Mouse (Mus musculus): ENCODE measurements at regions not wholly inside any gene's neighbourhood (a gene's known extent, or its start where the extent isn't known, plus 50 kb on each side); places are given as distances from the start of the nearest gene placed in this dataset.

DNA sequence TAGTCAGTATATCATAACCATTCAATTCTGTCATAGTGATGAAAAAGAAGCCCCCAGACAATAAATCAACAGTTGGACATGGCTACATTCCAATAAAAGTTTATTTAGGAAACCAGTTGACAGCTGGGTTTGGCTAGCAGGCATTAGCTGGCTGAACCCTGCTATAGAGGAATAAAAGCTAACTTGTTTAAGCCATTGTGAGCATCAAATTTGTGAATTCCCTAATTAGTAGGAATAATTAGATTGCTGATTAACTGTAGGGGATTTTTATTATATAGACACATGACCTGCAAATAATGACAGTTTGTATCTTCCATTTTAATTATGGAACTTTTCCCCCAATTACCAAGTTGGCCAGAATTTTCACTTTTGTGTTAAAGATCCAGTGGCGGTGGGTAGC is 659.8 kb downstream of the Rwdd3 start:
- no peak for DNase-seq (ENCODE audit: low spot score in 2 of 2)
- Histone ChIP-seq H3K4me3 (no peak overlapping the region), H3K27ac (no peak overlapping the region)
- TF ChIP-seq CTCF (conservative IDR thresholded peaks at IDR 0.05) = no peak

DNA sequence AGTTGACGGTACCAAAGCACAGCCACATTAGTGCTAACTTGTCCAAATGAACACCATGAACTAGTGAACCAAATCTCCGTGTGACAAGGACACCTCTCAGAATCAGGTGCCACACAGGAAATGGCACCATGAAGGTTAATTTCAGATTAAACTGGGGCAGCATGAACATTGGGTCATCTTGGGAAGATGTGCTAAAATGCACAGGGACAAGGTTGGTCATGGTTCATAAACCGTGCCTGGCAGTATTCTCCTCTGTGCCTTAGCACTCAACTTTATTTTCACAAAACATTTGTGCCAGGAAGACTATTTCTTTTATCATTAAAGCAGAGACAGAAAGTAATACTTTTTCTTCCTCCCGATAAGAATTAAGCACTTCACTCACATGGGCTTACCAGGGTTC is 672.6 kb downstream of the Rwdd3 start:
- no peak for TF ChIP-seq CTCF (conservative IDR thresholded peaks at IDR 0.05)
- Histone ChIP-seq H3K4me3 (no peak overlapping the region), H3K27ac (no peak overlapping the region)
- DNase-seq (ENCODE audit: low spot score in 2 of 2) = no peak

DNA sequence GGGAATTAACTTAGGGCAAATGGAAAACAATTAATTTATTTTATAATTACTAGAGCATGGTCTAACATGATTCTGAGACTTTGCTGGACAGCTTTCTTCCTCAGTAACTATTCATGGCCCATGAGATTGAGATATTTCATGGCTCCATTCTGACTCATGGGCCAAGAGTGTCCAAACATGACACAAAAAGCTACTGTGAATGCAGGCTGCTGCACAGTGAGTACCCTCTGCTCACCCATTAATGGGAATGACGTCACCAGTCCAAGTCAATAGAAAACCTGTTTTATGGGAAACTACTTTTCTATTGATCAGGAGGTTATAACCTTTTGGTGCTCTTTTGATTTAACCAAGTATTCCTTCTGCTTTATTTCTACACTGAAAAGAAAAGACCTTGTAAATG is 693.6 kb downstream of the Rwdd3 start:
- Histone ChIP-seq H3K27ac (no peak overlapping the region), H3K4me3 (no peak overlapping the region)
- no peak for TF ChIP-seq CTCF (conservative IDR thresholded peaks at IDR 0.05)
- DNase-seq (ENCODE audit: low spot score in 2 of 2) = no peak

DNA sequence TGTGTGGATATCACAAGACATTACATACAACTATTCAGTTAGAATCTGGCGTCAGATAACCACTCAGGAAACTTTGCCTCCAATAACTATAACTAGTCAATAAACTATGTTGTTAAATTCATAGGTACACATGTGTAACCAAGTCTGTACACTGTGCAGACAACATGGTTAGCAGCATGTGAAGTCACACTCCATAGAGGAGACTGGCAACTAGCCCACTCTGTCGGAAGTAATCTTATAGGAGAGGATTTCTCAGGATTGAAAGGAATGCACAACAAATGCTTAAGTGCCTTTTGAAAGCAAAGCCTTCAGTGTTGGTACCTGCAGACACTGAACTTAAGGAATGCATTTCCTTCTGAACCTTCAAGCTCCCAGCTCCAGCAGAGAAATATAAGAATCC is 693.0 kb upstream of the Ptbp2 start:
- DNase-seq (ENCODE audit: low spot score in 2 of 2) = no peak
- TF ChIP-seq CTCF (conservative IDR thresholded peaks at IDR 0.05) = no peak
- H3K27ac ChIP-seq = no peak overlapping the region
- no peak overlapping the region for H3K4me3 ChIP-seq

DNA sequence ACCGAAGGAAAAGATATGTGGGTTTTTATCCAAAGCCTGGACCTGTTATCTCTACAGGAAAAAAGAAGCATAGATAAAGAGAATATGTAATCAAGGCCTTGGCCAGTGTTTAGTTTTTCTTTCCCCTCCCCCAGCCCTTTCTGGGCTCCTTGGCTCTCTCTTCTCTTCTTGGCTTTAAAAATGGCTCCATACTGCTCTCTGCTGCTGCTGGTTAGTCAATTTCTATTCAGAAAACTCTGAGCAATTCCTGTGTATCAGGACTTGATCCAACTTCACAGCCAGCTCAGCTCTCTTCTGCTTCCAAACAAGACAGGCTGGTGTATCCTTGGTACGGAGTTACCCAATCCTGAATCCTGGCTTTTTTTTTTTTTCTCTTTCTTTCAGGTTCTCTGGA is 689.4 kb upstream of the Ptbp2 start:
- peak; percentile 52 to 74 for DNase-seq (ENCODE audit: low spot score in 2 of 2)
- peak; percentile 69 for TF ChIP-seq CTCF (conservative IDR thresholded peaks at IDR 0.05)
- H3K27ac ChIP-seq = peak overlapping the region; percentile 51; the same call in 1 of the 2 replicates
- no peak overlapping the region for H3K4me3 ChIP-seq

DNA sequence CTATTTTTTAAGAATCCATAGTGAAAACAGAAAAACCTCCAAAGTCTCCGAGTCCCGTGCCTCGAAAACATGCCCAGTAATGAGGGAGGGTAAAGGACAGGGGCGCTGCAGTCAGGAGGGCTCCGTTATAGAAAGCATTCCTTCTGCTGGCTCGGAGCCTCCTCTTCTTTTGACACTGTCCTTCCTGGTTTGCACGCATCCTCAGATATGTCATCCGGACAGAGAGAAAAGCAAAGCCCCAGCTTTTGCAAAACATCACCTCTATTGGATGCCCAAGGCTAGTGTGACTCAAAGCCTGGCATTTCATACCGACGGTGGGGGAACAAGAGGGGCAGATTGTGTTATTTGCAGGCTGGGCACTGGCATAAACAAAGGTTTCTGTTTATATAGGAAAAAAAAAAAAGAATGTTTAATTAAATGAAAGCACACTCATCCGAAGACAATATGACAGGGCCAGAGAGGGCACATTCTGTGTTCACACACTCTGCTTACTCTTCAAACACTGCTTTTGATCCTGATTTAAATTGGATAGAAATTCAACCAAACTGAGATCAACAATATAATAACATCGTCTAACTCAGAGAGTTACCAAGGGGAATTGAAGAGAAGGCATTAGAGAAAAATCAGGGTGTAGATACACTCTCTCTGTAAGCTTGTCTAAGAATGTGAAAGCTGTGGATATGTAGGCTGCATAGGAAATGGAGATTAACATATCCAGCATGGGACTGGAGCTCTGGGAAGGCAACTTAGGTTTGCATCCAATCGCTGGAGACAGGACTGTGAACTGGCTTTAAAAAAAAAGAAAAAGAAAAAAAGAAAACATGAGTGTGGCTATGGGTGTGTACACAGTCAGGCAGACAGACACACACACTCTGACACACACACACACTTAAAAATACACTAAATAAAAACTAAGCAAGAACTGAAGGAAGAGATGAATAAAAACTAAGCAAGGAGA is 688.7 kb upstream of the Ptbp2 start:
- no peak for TF ChIP-seq CTCF (conservative IDR thresholded peaks at IDR 0.05)
- Histone ChIP-seq H3K4me3 (no peak overlapping the region), H3K27ac (peak overlapping the region; percentile 51; the same call in 1 of the 2 replicates)
- DNase-seq (ENCODE audit: low spot score in 2 of 2) = no peak

DNA sequence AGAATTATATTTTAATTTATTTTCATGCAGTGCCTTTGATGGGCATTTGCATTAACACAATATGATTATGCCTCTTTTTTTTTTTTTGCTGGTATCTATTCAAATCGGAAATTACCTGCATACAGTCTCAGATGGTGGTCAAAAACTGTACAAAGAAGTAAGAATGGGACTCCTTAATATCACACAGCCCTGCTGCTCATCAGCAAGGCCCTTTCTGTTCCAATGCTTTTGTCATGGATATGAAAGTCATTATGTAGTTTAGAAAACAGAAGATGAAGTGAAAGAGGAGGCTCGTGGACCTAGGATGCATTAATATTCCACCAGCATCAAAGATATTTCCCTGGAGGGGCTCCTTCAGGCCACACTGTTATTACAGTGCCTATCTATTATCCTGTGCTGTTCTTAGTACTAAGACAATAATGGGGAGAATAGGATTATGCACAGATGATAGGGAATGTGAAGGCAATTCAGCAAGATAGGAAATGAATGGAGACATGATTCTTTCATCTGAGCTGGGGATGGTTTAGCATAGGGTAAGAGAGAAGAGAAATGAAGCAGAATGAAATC is 687.7 kb upstream of the Ptbp2 start:
- Histone ChIP-seq H3K4me3 (no peak overlapping the region), H3K27ac (no peak overlapping the region)
- no peak for TF ChIP-seq CTCF (conservative IDR thresholded peaks at IDR 0.05)
- no peak for DNase-seq (ENCODE audit: low spot score in 2 of 2)

DNA sequence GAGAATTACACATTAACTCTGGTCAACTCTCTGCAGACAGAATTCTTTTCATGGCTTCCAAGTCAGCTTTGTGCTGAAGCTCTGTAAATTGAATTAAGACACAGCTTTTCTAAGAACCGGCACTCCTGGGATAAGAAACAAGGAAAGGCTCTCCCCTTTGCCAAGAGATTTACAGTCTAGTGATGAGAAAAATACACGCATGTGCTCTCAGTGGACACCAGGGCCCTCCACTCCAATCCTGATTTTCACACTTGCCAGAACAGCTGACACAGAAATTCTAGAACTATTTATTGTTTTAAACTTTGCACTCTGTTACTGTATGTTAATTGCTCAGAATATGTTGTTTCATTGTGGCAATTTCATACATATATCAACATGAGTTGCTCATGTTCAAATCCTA is 684.6 kb upstream of the Ptbp2 start:
- no peak overlapping the region for H3K27ac ChIP-seq
- no peak for TF ChIP-seq CTCF (conservative IDR thresholded peaks at IDR 0.05)
- no peak for DNase-seq (ENCODE audit: low spot score in 2 of 2)

DNA sequence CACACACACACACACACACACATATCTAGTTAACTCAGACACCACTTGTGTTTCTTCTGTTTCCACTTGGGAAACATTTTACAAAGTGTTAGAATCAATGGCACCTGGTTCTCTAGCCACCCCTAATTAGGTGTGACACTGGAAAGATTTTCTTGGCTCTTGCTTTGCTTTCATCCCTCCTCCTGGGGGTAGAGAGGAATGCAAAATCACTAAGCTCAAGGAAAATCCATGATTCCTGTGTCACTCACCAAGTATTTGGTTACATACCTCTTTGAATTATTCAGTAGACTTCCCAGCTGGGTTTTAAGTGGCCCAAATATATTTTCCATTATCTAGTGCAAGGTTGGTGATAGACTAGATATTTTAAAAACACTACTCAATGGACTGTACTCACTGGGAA is 676.5 kb upstream of the Ptbp2 start:
- Histone ChIP-seq H3K4me3 (no peak overlapping the region), H3K27ac (no peak overlapping the region)
- no peak for DNase-seq (ENCODE audit: low spot score in 2 of 2)
- no peak for TF ChIP-seq CTCF (conservative IDR thresholded peaks at IDR 0.05)

More for the DNA sequence above, 684.6 kb upstream of the Ptbp2 start:
- no peak overlapping the region for H3K4me3 ChIP-seq

DNA sequence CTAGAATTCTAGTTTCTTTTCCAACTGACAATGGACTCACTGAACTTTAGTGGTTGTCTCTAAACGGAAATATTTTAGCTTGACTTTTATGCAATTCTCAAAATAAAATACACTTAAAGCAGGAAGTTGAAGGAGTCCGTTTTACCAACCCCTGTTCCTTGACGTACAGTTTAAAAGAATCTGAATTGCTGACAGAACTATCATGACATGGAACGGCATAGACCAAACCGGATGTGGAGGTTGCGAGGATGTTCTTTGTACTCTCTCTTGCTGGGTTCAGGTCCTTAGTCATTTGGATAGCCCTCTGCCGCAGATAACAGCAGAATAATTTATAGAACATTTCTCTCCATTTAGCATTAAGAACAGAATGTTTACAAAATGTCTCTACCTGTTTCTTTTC is 673.6 kb upstream of the Ptbp2 start:
- TF ChIP-seq CTCF (conservative IDR thresholded peaks at IDR 0.05) = no peak
- Histone ChIP-seq H3K27ac (no peak overlapping the region), H3K4me3 (no peak overlapping the region)
- DNase-seq (ENCODE audit: low spot score in 2 of 2) = no peak

DNA sequence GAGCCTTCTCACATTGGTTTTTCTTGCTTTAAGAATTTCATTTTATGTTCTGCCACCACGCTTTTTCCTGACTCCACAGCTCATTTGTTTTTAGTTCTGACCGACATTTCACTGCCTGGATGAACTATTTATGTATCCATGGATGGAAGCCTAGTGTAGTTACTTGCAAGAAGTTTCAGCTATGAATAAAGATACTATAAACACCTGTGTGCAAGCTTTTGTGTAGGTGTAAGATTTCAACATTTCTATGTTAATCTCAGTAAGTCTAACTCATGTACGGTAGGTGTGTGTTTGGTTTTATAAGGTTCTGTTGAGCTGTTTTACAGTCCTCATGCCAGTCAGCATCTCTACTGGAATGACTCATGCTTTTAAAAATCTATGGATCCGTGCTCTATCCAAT is 656.9 kb upstream of the Ptbp2 start:
- no peak for TF ChIP-seq CTCF (conservative IDR thresholded peaks at IDR 0.05)
- no peak overlapping the region for H3K27ac ChIP-seq
- DNase-seq (ENCODE audit: low spot score in 2 of 2) = no peak
- no peak overlapping the region for H3K4me3 ChIP-seq

DNA sequence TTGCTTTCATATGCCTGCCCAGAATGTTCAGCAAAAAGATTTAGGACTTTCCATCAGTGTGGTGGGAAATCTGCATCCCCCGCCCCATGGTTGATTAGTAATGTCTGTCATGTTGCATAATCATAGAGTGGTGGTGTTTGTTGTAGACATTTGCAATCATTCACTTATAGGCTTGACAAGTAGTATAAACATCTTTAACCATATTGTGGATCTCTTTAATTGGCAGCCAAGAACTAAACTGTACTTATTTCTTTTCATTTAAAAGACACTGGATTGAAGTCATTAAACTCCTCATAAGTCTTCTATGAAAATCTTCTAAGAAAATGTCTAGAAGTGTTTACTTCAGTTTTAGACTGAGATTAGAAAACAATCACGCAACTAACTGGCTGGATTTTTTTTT is 646.0 kb upstream of the Ptbp2 start:
- H3K4me3 ChIP-seq = no peak overlapping the region
- no peak for TF ChIP-seq CTCF (conservative IDR thresholded peaks at IDR 0.05)
- DNase-seq (ENCODE audit: low spot score in 2 of 2) = no peak
- H3K27ac ChIP-seq = no peak overlapping the region

DNA sequence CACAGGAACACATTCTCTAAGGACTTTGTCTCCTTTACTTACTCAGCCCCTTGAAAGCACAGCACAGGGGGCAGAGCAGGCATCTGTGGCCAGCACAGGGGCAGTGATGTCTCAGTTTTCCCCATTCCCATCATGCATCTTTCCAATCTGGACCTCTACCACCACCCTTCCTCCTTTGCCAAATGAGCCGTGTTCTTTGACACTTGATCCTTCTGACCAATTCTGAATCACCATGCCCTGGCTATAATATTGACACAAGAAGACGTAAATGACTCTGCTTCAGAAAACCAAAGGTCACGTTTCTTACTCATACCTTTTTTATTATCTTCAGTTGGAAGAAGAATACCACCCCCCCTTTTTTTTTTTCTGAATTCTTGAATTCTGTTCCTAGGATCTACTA is 632.4 kb upstream of the Ptbp2 start:
- Histone ChIP-seq H3K27ac (no peak overlapping the region), H3K4me3 (no peak overlapping the region)
- DNase-seq (ENCODE audit: low spot score in 2 of 2) = no peak
- TF ChIP-seq CTCF (conservative IDR thresholded peaks at IDR 0.05) = no peak
